Mouse (Mus musculus) brain, embryonic 14.5 days (tissue): Measurements from ENCODE around the gene Cd55.

Experiments used
- CTCF ChIP-seq: fragments of 200-500 bp; IDR thresholded peaks from 2 replicates; pipeline ENCODE4 v1.5.1; 2012; ENCODE audit warnings: inconsistent platforms, mild to moderate bottlenecking, moderate library complexity, borderline replicate concordance; ENCODE audit not compliant: insufficient read depth, insufficient read length; ENCODE audit errors: extremely low read depth
- POLR2A ChIP-seq: fragments of 200-500 bp; IDR thresholded peaks from 2 replicates; pipeline ENCODE4 v1.6.1; 2012; ENCODE audit warnings: mild to moderate bottlenecking, inconsistent platforms, borderline replicate concordance; ENCODE audit not compliant: poor library complexity, insufficient read depth, insufficient read length, severe bottlenecking; ENCODE audit errors: extremely low read depth

DNA sequence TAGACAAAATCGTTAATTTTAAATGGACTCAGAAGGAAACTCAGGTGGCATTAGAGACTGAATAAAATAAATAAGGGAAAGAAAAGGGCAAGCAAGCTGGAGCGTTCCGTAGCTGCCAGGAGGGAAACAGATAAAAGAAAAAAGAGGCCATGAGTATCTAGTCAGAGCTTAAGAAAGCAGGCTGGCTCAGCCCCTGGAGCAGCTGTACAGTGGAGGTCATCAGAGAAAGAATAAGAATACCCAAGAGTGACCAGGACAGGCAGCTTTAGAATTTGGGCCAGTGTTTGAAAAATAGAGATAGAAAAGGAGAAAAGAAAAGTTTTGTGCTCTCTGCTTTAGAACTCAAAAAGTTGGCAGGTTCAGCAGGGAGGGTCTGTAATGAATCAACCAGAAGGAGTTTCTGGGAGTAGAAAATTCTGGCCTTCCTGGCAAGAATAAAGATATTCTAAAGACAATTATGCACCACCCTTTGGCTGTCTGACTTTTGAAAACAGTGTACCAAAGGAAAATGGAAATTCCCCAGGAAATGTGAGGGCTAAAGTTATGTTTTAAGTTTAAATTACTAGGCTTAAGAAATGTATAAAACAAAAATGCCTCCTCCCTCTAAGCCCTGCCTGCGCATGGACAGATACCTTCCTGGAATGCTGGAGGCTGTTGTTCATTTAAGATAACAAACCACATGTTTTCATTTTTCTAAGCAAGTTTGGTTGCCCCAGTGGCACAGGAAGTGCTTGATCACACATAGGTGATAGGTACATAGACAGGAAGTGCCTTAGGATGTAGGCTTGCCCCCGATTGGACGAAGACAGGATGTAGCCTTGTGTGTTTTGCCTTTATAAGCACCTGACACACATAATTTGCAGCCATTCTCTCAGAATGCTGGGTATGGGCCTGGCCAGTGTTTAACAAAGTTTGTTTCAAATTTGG, 45.7 kb upstream of the Cd55 start:
- TF ChIP-seq POLR2A (no peak), CTCF (no peak)
